Mouse (Mus musculus): ENCODE data around the gene Castor2. TPM values are rescaled to one million over a fixed set of nuclear protein-coding genes. Genes with fewer than 3 reads are reported as not detected.

Gene Castor2
- polyA plus RNA-seq, 1 experiment from 2014 or later = 20.9 TPM

GRCm38 (mm10) chr5:134080685-134081548, 18.6 kb upstream of the Castor2 start:
- no peak overlapping the region for H3K9ac ChIP-seq
- H3K4me1 ChIP-seq (replicated peaks) = peaks cover 10% of the 10 kb centered on the region
- H3K27me3 ChIP-seq = no peaks in the 10 kb centered on the region
- no peaks in the 10 kb centered on the region for H3K9me3 ChIP-seq
- H3K36me3 ChIP-seq = no peaks in the 10 kb centered on the region
- no peak overlapping the region for H3K4me3 ChIP-seq
- ATAC-seq (ENCODE audit: low read depth) = no peak
- H3K4me2 ChIP-seq = no peak overlapping the region
- H3K27ac ChIP-seq (replicated peaks) = no peak overlapping the region
- 31% methylated on average over 18 of the region's 18 CpGs for WGBS

GRCm38 (mm10) chr5:134085227-134085626, 14.3 kb upstream of the Castor2 start:
- H3K27ac ChIP-seq (replicated peaks) = no peak overlapping the region
- H3K9me3 ChIP-seq = no peaks in the 10 kb centered on the region
- H3K36me3 ChIP-seq = no peaks in the 10 kb centered on the region
- H3K4me3 ChIP-seq = no peak overlapping the region
- H3K4me2 ChIP-seq = no peak overlapping the region
- no peak overlapping the region for H3K9ac ChIP-seq
- WGBS = 71% methylated on average over 4 of the region's 4 CpGs
- peaks cover 10% of the 10 kb centered on the region for H3K4me1 ChIP-seq (replicated peaks)
- H3K27me3 ChIP-seq = no peaks in the 10 kb centered on the region
- ATAC-seq (ENCODE audit: low read depth) = no peak

GRCm38 (mm10) chr5:134085887-134086639, 13.4 kb upstream of the Castor2 start:
- no peak for ATAC-seq (ENCODE audit: low read depth)
- Histone ChIP-seq H3K9ac (no peak overlapping the region), H3K36me3 (no peaks in the 10 kb centered on the region), H3K9me3 (no peaks in the 10 kb centered on the region), H3K27ac (replicated peaks) (no peak overlapping the region), H3K4me1 (replicated peaks) (peaks cover 4% of the 10 kb centered on the region), H3K4me2 (no peak overlapping the region), H3K27me3 (no peaks in the 10 kb centered on the region), H3K4me3 (no peak overlapping the region)
- WGBS = 84% methylated on average over 3 of the region's 3 CpGs

GRCm38 (mm10) chr5:134087211-134087610, 12.3 kb upstream of the Castor2 start:
- H3K4me3 ChIP-seq = no peak overlapping the region
- H3K36me3 ChIP-seq = no peaks in the 10 kb centered on the region
- H3K4me2 ChIP-seq = no peak overlapping the region
- H3K27ac ChIP-seq (replicated peaks) = no peak overlapping the region
- H3K9me3 ChIP-seq = no peaks in the 10 kb centered on the region
- H3K4me1 ChIP-seq (replicated peaks) = no peaks in the 10 kb centered on the region
- H3K27me3 ChIP-seq = no peaks in the 10 kb centered on the region
- 87% methylated on average over 5 of the region's 5 CpGs for WGBS
- no peak for ATAC-seq (ENCODE audit: low read depth)
- no peak overlapping the region for H3K9ac ChIP-seq

GRCm38 (mm10) chr5:134095766-134096165, 3.7 kb upstream of the Castor2 start:
- H3K27me3 ChIP-seq = no peaks in the 10 kb centered on the region
- H3K4me2 ChIP-seq = no peak overlapping the region
- WGBS = 91% methylated on average over 2 of the region's 2 CpGs
- H3K9ac ChIP-seq = no peak overlapping the region
- H3K9me3 ChIP-seq = no peaks in the 10 kb centered on the region
- no peak overlapping the region for H3K27ac ChIP-seq (replicated peaks)
- H3K36me3 ChIP-seq = no peaks in the 10 kb centered on the region
- no peak overlapping the region for H3K4me3 ChIP-seq
- peaks cover 15% of the 10 kb centered on the region for H3K4me1 ChIP-seq (replicated peaks)
- ATAC-seq (ENCODE audit: low read depth) = no peak

GRCm38 (mm10) chr5:134098341-134098902, 1.1 kb upstream of the Castor2 start:
- Histone ChIP-seq H3K27me3 (no peaks in the 10 kb centered on the region), H3K36me3 (no peaks in the 10 kb centered on the region), H3K4me2 (peak overlapping the region; percentile 86), H3K9me3 (no peaks in the 10 kb centered on the region), H3K9ac (peak overlapping the region; percentile 94), H3K4me1 (replicated peaks) (peaks cover 37% of the 10 kb centered on the region), H3K27ac (replicated peaks) (peak overlapping the region; percentile 76; the same call in 1 of the 2 replicates), H3K4me3 (peak overlapping the region; percentile 85)
- WGBS = 48% methylated on average over 13 of the region's 13 CpGs
- ATAC-seq (ENCODE audit: low read depth) = no peak

- H3K4me3 ChIP-seq = peak overlapping the region; percentile 85
- H3K36me3 ChIP-seq = no peaks in the 10 kb centered on the region
- H3K4me2 ChIP-seq = peak overlapping the region; percentile 86
- H3K9me3 ChIP-seq = no peaks in the 10 kb centered on the region
- peak overlapping the region; percentile 76 for H3K27ac ChIP-seq (replicated peaks)
- peak overlapping the region; percentile 94 for H3K9ac ChIP-seq
- under 1% methylated on average over 17 of the region's 17 CpGs for WGBS
- peaks cover 37% of the 10 kb centered on the region for H3K4me1 ChIP-seq (replicated peaks)
- no peaks in the 10 kb centered on the region for H3K27me3 ChIP-seq
- peak; percentile 62 for ATAC-seq (ENCODE audit: low read depth)
Observed at GRCm38 (mm10) chr5:134098976-134099375, 535 bp upstream of the Castor2 start.

GRCm38 (mm10) chr5:134100232-134100771, 791 bp downstream of the Castor2 start:
- 1% methylated on average over 17 of the region's 17 CpGs for WGBS

GRCm38 (mm10) chr5:134101322-134101721, 1.8 kb downstream of the Castor2 start:
- H3K9me3 ChIP-seq = no peaks in the 10 kb centered on the region
- 44% methylated on average over 5 of the region's 5 CpGs for WGBS

More at GRCm38 (mm10) chr5:134100232-134100771, 791 bp downstream of the Castor2 start:
- Histone ChIP-seq H3K4me3 (peak overlapping the region; percentile 85), H3K27me3 (no peaks in the 10 kb centered on the region), H3K36me3 (peaks cover 5% of the 10 kb centered on the region), H3K4me1 (replicated peaks) (peaks cover 37% of the 10 kb centered on the region), H3K4me2 (peak overlapping the region; percentile 86), H3K9me3 (no peaks in the 10 kb centered on the region), H3K9ac (peak overlapping the region; percentile 94), H3K27ac (replicated peaks) (peak overlapping the region; percentile 92; the same call in 1 of the 2 replicates)
- ATAC-seq (ENCODE audit: low read depth) = peak; percentile 36

GRCm38 (mm10) chr5:134101883-134102282, 2.4 kb downstream of the Castor2 start:
- Histone ChIP-seq H3K36me3 (peaks cover 19% of the 10 kb centered on the region), H3K27me3 (no peaks in the 10 kb centered on the region), H3K4me2 (peak overlapping the region; percentile 86), H3K4me1 (replicated peaks) (peaks cover 37% of the 10 kb centered on the region), H3K9ac (peak overlapping the region; percentile 94), H3K4me3 (peak overlapping the region; percentile 85), H3K27ac (replicated peaks) (no peak overlapping the region), H3K9me3 (no peaks in the 10 kb centered on the region)
- no peak for ATAC-seq (ENCODE audit: low read depth)
- WGBS = 45% methylated on average over 5 of the region's 5 CpGs

More at GRCm38 (mm10) chr5:134101322-134101721, 1.8 kb downstream of the Castor2 start:
- peak overlapping the region; percentile 94 for H3K9ac ChIP-seq
- H3K36me3 ChIP-seq = peaks cover 15% of the 10 kb centered on the region
- peak overlapping the region; percentile 86 for H3K4me2 ChIP-seq
- no peaks in the 10 kb centered on the region for H3K27me3 ChIP-seq
- peak overlapping the region; percentile 85 for H3K4me3 ChIP-seq
- ATAC-seq (ENCODE audit: low read depth) = no peak
- H3K27ac ChIP-seq (replicated peaks) = no peak overlapping the region
- peaks cover 37% of the 10 kb centered on the region for H3K4me1 ChIP-seq (replicated peaks)

- Histone ChIP-seq H3K4me1 (replicated peaks) (peaks cover 37% of the 10 kb centered on the region), H3K4me2 (peak overlapping the region; percentile 20; the same call in 1 of the 2 replicates), H3K27me3 (no peaks in the 10 kb centered on the region), H3K9ac (no peak overlapping the region), H3K36me3 (peaks cover 23% of the 10 kb centered on the region), H3K27ac (replicated peaks) (no peak overlapping the region), H3K9me3 (no peaks in the 10 kb centered on the region), H3K4me3 (no peak overlapping the region)
- no peak for ATAC-seq (ENCODE audit: low read depth)
- 86% methylated on average over 6 of the region's 6 CpGs for WGBS
Observed at GRCm38 (mm10) chr5:134102720-134103119, 3.2 kb downstream of the Castor2 start.
